Mouse (Mus musculus) spleen, adult 2 months (tissue): ENCODE data around the gene Lrmda.

Source experiments
- CTCF ChIP-seq: fragments of 200-500 bp; IDR thresholded peaks from 2 replicates; pipeline ENCODE4 v1.5.1; 2011; ENCODE audit warnings: mild to moderate bottlenecking, inconsistent platforms; ENCODE audit not compliant: insufficient read depth, insufficient read length, insufficient replicate concordance; ENCODE audit errors: extremely low read depth
- POLR2A ChIP-seq: fragments of 200-500 bp; IDR thresholded peaks from 2 replicates; pipeline ENCODE4 v1.6.1; 2011; ENCODE audit warnings: low read depth, low read length, inconsistent platforms

DNA sequence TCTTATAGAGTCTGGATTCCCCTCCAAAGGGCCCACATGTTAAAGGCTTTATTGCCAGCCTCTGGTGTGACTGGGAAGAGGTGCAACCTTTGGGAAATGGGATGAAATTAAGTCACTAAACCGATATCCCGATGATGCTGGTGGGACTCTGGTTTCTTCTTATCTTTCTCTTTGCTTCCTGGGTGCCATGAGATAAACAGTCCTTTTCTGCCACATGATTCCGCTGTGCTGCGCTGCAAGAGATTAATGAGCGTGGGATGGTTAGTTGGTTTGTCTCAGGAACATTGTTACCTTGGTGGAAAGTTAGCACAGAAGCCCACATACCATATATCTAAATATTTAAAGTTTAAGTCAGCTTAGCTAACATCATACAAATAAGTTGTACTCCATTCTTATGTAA, 258.5 kb downstream of the Lrmda start:
- TF ChIP-seq POLR2A (no peak), CTCF (no peak)
